Mouse (Mus musculus) hindbrain, embryonic 15.5 days (tissue): Measurements from ENCODE around the gene Gpr88. TPM values are rescaled to one million over a fixed set of nuclear protein-coding genes. Genes with fewer than 3 reads are reported as not detected.
"Not testable (repeated sequence)": the region's sequence is repeated elsewhere in the genome, so short reads cannot be mapped to it uniquely, and the experiment has no call there.

Experiments
- ATAC-seq: fragments of 200-750 bp; cut with Nextera tagmentation; 2 replicates; pipeline ENCODE4 v1.8.0; 2017; ENCODE audit warnings: low read depth, moderate number of reproducible peaks, moderate TSS enrichment; ENCODE audit not compliant: low FRiP score
- H3K27ac ChIP-seq: fragments of 300-500 bp; sonication (generic); replicated peaks from 2 replicates; pipeline ENCODE4 v1.5.1; 2015; ENCODE audit warnings: mild to moderate bottlenecking, inconsistent platforms
- H3K27me3 ChIP-seq: fragments of 300-500 bp; sonication (generic); 2 replicates; pipeline ENCODE4 v1.6.1; 2015; ENCODE audit warnings: control low read depth, inconsistent platforms
- H3K36me3 ChIP-seq: fragments of 300-500 bp; sonication (generic); 2 replicates; pipeline ENCODE4 v1.6.1; 2015; ENCODE audit warnings: control low read depth, inconsistent platforms
- H3K4me1 ChIP-seq: fragments of 300-500 bp; sonication (generic); replicated peaks from 2 replicates; pipeline ENCODE4 v1.6.1; 2015; ENCODE audit warnings: control low read depth, inconsistent platforms
- H3K4me2 ChIP-seq: fragments of 300-500 bp; sonication (generic); 2 replicates; pipeline ENCODE4 v1.6.1; 2015; ENCODE audit warnings: moderate library complexity, mild to moderate bottlenecking, inconsistent platforms
- H3K4me3 ChIP-seq: fragments of 300-500 bp; sonication (generic); 2 replicates; pipeline ENCODE4 v1.5.1; 2015; ENCODE audit warnings: mild to moderate bottlenecking, inconsistent platforms
- H3K9ac ChIP-seq: fragments of 300-500 bp; sonication (generic); 2 replicates; pipeline ENCODE4 v1.6.1; 2015; ENCODE audit warnings: inconsistent platforms
- H3K9me3 ChIP-seq: fragments of 300-500 bp; sonication (generic); 2 replicates; pipeline ENCODE4 v1.6.1; 2016; ENCODE audit warnings: control low read depth, inconsistent platforms
- WGBS: fragments of 180-500 bp; shearing (Covaris S2); methylation state at CpG from one replicate; pipeline ENCODE4 v1.1.7; 2015; 5-methylcytosine and 5-hydroxymethylcytosine counted together
- polyA plus RNA-seq: library from polyadenylated mRNA; unstranded; fragments of >200 nt; fragmentation: Nextera tagmentation; extraction: Ambion mirVana; gene quantifications from 2 replicates; pipeline ENCODE4 v1.2.1, GENCODE M21; 2015

The Gpr88 gene
- polyA plus RNA-seq, 1 experiment from 2014 or later: 6.3 TPM

DNA sequence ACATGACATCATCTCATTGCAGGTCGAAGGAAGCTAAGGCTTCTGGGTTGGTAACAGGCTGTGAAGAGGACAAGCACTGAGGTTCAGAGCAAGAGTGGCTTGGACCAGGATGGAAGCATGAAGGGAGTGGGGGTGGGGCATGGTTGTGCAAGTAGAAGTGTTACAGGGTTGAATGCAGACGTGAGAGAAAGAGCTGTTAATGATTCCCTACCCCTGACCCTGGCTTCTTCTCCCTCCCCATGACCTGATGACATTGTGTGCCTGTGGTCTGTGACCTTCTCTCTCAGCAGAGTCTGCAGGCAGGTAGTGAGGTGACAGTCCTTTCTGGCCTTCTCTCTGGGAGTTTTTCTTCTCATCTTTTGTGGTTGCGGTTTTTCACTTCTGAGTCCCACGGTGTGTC, 16.4 kb downstream of the Gpr88 start:
- Histone ChIP-seq H3K9me3 (no peaks in the 10 kb centered on the region), H3K36me3 (no peaks in the 10 kb centered on the region), H3K4me1 (no peaks in the 10 kb centered on the region), H3K27me3 (no peaks in the 10 kb centered on the region), H3K4me2 (no peak overlapping the region), H3K9ac (no peak overlapping the region), H3K4me3 (no peak overlapping the region), H3K27ac (no peak overlapping the region)
- WGBS: 73% methylated on average over 4 of the region's 4 CpGs
- no peak for ATAC-seq

DNA sequence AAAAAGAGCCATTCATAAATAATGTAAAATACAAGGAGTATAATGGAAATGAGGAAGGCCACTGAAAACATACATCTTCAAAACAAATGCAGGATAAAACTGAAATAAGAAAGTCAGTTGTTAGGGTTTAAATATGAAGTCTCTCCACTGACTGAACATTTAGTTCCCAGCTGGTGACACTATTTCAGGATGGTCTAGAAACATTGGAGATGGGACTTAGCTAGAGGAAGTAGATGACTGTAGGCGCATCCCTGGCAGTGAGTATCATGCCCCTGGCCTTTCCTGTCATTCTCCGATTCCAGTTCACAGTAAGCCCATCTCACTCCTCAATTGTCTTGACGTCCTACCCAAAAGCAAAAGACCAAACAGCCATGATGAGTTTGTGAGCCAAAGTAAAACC, 19.8 kb downstream of the Gpr88 start:
- Histone ChIP-seq H3K9ac (no peak overlapping the region), H3K27ac (no peak overlapping the region), H3K4me2 (no peak overlapping the region), H3K4me1 (no peaks in the 10 kb centered on the region), H3K9me3 (no peaks in the 10 kb centered on the region), H3K4me3 (no peak overlapping the region), H3K27me3 (no peaks in the 10 kb centered on the region), H3K36me3 (no peaks in the 10 kb centered on the region)
- 89% methylated on average over 3 of the region's 3 CpGs for WGBS
- no peak for ATAC-seq

DNA sequence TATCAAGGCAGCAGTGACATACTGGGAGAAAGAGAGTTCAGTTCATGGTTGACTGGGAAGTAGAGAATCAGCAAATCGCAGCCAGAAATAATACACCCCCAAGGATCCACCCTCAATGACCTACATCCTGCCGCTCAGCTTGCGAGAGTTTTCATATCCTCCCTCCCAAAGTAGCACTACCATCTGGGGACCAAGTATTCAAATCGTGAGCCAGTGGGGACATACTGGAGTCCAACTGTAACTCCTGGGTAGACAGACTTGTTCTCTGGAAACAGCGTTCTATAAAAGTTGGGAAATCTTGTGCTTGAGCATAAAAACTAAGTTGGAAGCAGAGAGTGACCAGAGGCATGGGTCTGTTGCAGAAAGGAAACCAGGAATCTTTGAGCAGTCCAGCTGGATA, 20.5 kb downstream of the Gpr88 start:
- H3K27me3 ChIP-seq: no peaks in the 10 kb centered on the region
- WGBS: 81% methylated on average over 5 of the region's 5 CpGs
- H3K4me1 ChIP-seq: no peaks in the 10 kb centered on the region
- H3K4me3 ChIP-seq: no peak overlapping the region
- no peaks in the 10 kb centered on the region for H3K9me3 ChIP-seq
- no peak for ATAC-seq
- no peak overlapping the region for H3K4me2 ChIP-seq
- H3K27ac ChIP-seq: no peak overlapping the region
- H3K36me3 ChIP-seq: no peaks in the 10 kb centered on the region
- no peak overlapping the region for H3K9ac ChIP-seq

DNA sequence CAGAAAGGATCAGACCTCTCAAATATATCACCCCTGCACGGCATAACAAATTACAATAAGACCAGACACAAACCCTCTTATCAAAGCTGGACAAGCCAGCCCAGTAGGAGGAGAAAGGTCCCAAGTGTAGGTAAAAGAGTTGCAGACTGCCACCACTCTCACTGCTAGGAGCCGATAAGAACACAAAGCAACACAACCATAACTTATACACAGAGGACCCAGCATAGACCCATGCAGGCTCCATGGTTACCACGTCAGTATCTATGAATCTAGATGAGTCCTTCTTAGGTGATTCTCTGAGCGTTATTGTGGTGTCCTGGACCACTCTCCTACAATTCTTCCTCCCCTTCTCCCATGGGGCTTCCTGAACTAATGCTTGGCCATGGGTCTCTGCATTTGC, 24.0 kb downstream of the Gpr88 start:
- no peak for ATAC-seq
- H3K4me2 ChIP-seq: no peak overlapping the region
- no peaks in the 10 kb centered on the region for H3K9me3 ChIP-seq
- H3K36me3 ChIP-seq: no peaks in the 10 kb centered on the region
- H3K27ac ChIP-seq: no peak overlapping the region
- H3K4me1 ChIP-seq: no peaks in the 10 kb centered on the region
- H3K27me3 ChIP-seq: no peaks in the 10 kb centered on the region
- H3K4me3 ChIP-seq: no peak overlapping the region
- 81% methylated on average over 4 of the region's 4 CpGs for WGBS
- no peak overlapping the region for H3K9ac ChIP-seq

DNA sequence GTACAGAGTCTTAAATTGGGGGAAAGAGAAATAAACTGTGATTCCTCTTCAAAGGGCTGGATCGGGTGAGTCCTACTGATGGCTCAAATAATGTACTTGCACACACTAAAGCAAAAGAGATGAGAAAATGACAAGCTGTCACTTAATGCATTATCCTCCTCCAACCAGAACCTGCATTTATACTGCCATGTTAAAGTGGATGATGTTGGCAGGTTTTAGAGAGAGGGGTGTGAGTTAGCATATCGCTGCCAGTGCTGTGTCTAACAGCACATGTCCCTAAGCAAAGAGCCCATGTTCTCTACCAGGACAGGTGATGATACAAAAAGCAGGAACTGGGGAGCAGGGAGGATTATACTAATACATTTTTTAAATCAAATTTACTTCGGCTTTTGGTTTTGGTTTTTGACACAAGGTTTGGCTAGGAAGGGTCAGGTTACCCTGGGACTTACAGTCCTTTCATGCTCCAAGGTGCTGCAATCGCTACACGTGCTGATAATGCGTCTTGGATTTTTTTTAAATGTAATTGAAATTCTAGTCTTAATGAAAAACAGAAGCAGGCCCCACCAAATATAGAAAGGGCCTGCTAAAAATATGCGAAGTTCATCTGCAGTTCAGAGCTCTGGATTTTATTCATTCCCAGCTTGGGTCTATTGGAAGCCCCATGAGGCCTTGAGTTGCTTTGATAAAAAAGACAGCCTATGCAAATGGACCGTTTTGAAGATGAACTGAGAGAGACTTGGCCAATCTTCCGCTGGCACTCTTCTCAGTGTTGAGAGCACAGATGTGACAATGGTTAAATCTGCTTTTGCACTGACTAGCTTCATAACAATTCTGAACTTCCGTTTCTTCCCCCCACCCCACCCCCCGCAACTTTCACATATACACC, 24.7 kb downstream of the Gpr88 start:
- no peak overlapping the region for H3K9ac ChIP-seq
- H3K4me1 ChIP-seq: no peaks in the 10 kb centered on the region
- no peak for ATAC-seq
- no peaks in the 10 kb centered on the region for H3K27me3 ChIP-seq
- H3K4me3 ChIP-seq: no peak overlapping the region
- no peaks in the 10 kb centered on the region for H3K36me3 ChIP-seq
- no peaks in the 10 kb centered on the region for H3K9me3 ChIP-seq
- no peak overlapping the region for H3K27ac ChIP-seq
- H3K4me2 ChIP-seq: no peak overlapping the region
- WGBS: 45% methylated on average over 11 of the region's 11 CpGs

DNA sequence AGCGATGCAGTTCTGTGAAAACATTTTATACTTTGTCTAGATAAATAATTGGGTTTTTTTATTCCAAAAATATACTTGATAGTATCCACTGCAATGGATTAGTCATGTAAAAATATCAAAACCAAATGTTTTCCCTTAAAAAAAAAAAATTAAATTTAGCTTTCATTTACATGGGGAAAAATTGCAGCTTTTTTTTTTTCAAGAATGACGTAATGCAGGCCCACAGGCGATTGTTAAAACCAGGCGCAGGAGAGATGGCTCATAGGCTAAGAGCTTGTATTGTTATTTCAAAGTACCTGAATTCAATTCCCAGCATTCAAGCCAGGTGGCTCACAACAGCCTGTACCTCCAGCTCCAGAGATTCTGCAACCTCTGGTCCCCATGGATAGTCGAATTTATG, 25.9 kb downstream of the Gpr88 start:
- Histone ChIP-seq H3K9me3 (no peaks in the 10 kb centered on the region), H3K27ac (no peak overlapping the region), H3K4me1 (peaks cover 8% of the 10 kb centered on the region), H3K4me3 (no peak overlapping the region), H3K36me3 (no peaks in the 10 kb centered on the region), H3K27me3 (no peaks in the 10 kb centered on the region), H3K9ac (no peak overlapping the region), H3K4me2 (no peak overlapping the region)
- 82% methylated on average over 5 of the region's 5 CpGs for WGBS
- no peak for ATAC-seq

DNA sequence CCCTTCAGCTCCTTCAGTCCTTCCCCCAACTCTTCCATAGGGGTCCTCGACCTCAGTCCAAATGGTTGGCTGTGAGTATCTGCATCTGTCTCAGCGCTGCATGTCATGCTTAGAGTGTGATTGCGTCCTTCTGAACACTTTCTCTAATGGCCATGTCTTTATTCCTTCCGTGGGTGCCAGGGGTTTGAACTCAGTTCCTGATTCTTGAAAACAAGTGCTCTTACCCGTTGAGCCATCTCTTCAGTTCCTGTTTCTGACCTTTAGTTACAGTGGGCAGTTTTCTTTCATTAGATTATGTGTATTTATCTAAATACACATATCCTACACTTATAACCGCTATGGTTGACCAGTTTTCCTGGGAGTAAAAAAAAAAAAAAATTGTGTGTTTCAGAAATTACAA, 26.4 kb downstream of the Gpr88 start:
- 92% methylated on average over 6 of the region's 6 CpGs for WGBS
- H3K27me3 ChIP-seq: no peaks in the 10 kb centered on the region
- no peak overlapping the region for H3K9ac ChIP-seq
- no peaks in the 10 kb centered on the region for H3K9me3 ChIP-seq
- H3K36me3 ChIP-seq: no peaks in the 10 kb centered on the region
- H3K27ac ChIP-seq: no peak overlapping the region
- peaks cover 11% of the 10 kb centered on the region for H3K4me1 ChIP-seq
- ATAC-seq: no peak
- H3K4me2 ChIP-seq: no peak overlapping the region
- no peak overlapping the region for H3K4me3 ChIP-seq

DNA sequence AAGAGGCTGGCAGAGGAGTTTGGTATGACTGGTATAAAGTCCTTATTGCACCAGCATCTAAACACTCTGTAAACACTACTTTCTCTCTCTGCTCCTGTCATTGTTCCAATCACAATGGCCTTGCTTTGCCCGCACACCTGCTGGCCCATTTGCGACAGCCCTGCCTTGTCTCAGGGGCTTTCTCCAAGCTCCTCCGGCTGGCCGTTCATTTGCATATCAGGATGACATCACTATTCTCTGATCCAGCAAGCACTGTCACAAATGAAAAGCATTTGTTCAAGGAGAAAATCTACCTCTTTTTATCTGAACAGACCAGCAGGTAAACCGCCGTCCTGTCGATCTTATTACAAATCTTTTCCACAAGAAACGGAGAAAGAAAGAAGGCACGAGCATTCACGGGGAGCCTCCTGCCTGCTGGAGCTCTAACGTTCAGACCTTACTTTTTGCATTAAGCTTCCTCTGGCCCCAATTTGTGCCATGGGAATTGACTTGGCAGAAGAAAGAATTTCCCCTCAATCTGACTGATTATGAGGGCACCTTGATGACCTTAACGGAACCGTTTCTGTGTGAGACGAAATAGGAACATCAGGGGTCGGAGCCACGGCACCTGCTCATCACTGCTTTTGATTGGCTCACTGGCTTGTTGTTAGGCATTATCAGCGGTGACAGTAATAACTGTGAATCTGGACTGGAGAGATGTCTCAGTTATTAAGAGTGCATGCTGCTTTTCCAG, 30.6 kb downstream of the Gpr88 start:
- peak overlapping the region; percentile 39 for H3K9ac ChIP-seq

DNA sequence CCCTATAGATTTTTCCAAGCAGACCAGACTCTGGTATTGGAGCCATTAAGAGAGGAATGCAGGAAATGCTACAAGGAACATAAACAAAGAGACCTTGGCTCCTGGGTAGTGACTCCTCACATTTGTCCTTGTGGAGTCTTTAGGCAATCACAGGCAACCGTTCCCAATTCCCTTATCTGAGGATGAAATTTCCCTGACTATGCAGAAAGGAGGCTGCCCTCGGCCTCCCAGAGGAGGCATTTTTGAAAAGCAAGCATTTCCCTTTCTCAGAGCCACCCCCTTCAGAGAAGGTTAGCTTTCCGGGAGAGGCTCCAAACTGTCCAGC, 31.7 kb downstream of the Gpr88 start:
- 33% methylated on average over 3 of the region's 3 CpGs for WGBS
- H3K36me3 ChIP-seq: no peaks in the 10 kb centered on the region
- no peak; the same call in 1 of the 2 replicates for ATAC-seq

More for the DNA sequence above, 30.6 kb downstream of the Gpr88 start:
- Histone ChIP-seq H3K4me2 (peak overlapping the region; percentile 55), H3K27me3 (no peaks in the 10 kb centered on the region), H3K9me3 (no peaks in the 10 kb centered on the region), H3K27ac (peak overlapping the region; percentile 20; the same call in 1 of the 2 replicates), H3K4me3 (peak overlapping the region; percentile 32), H3K4me1 (peaks cover 15% of the 10 kb centered on the region), H3K36me3 (no peaks in the 10 kb centered on the region)
- WGBS: 13% methylated on average over 17 of the region's 17 CpGs
- peak; percentile 55 for ATAC-seq

DNA sequence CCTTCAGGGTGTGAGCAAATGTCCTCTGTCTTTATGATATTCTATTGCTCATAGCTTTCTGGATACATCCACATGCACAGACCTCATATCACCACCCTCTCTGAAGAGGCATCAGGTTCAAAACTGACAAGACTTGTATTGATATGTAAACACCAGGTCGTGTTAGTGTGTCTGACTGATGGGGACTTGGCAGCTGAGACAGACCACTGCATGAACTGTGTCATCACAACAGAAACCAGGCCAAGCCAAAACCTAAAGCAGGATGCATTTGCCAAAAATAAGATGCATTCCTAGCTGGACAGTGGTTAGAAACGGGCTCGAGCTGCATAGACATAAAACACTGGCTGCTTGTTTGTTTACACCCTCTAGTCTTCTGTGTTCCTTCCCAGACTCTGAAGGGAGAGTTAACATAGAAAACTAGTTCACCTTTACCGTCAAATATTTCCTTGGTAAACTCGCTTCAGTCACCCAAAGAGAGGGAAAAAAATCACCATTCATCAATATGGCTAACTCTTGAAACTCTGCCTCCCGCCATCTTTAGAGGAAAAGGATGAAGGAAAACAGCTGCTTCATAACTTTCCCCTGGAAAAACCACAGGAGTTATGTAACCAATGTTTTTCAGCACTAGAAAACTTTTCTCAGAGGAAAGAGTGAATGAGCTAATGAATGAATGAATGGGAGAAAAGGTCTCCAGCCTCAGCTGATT, 32.2 kb downstream of the Gpr88 start:
- Histone ChIP-seq H3K9ac (no peak overlapping the region), H3K4me2 (no peak overlapping the region), H3K27me3 (no peaks in the 10 kb centered on the region), H3K4me1 (peaks cover 15% of the 10 kb centered on the region), H3K36me3 (no peaks in the 10 kb centered on the region), H3K4me3 (no peak overlapping the region), H3K27ac (no peak overlapping the region), H3K9me3 (no peaks in the 10 kb centered on the region)
- WGBS: 74% methylated on average over 6 of the region's 6 CpGs
- no peak for ATAC-seq

More for the DNA sequence above, 31.7 kb downstream of the Gpr88 start:
- no peak overlapping the region for H3K4me3 ChIP-seq
- H3K4me2 ChIP-seq: no peak overlapping the region
- H3K27ac ChIP-seq: no peak overlapping the region
- H3K4me1 ChIP-seq: peaks cover 15% of the 10 kb centered on the region
- H3K27me3 ChIP-seq: no peaks in the 10 kb centered on the region
- no peaks in the 10 kb centered on the region for H3K9me3 ChIP-seq
- H3K9ac ChIP-seq: no peak overlapping the region

DNA sequence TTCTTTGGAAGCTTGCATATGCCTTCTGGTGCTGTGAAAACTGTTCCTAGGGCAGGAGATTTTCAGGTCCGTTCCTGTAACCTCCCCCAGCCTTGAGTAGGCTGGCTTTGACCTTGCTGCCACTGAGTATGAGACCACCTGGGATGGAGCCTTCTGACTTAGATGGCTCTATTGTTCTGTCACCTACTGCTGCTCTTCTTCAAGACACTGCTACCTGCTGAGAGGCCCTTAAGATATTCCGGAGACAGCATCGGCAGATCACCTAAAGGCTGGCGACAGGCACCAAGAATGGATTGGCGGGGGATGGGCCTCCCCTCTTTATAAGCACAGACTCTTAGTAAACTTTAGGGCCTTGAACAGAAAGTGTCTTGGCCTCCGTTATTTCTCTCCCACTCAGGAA, 35.9 kb downstream of the Gpr88 start:
- 55% methylated on average over 6 of the region's 6 CpGs for WGBS
- not testable (repeated sequence) for H3K27ac ChIP-seq, H3K36me3 ChIP-seq, H3K9me3 ChIP-seq, H3K4me2 ChIP-seq, H3K4me1 ChIP-seq, H3K4me3 ChIP-seq, H3K27me3 ChIP-seq, ATAC-seq, H3K9ac ChIP-seq

DNA sequence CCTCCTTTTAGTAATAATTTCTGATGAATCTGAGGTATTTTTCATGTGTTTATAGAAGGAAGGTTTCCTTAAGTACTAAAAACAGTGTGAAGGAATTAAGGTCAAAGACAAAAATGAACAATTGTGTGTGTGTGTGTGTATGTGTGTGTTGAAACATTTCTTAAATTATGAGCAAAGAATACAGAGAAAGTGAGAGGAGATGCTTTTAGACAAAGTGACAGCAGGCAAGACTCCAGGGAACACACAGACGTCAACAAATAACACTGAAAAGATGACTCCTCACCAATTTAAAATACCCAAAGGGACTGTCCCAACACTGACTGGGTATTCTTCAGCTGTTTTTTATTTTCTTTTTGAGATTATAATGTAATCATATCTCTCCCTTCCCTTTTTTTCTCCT, 37.0 kb downstream of the Gpr88 start:
- no peaks in the 10 kb centered on the region for H3K4me1 ChIP-seq
- no peak overlapping the region for H3K27ac ChIP-seq
- ATAC-seq: no peak
- no peaks in the 10 kb centered on the region for H3K27me3 ChIP-seq
- H3K36me3 ChIP-seq: no peaks in the 10 kb centered on the region
- 71% methylated on average over 1 of the region's 1 CpGs for WGBS
- no peak overlapping the region for H3K9ac ChIP-seq
- H3K4me2 ChIP-seq: no peak overlapping the region
- no peaks in the 10 kb centered on the region for H3K9me3 ChIP-seq
- H3K4me3 ChIP-seq: no peak overlapping the region
